Mouse (Mus musculus): ENCODE measurements at regions not wholly inside any gene's neighbourhood (a gene's known extent, or its start where the extent isn't known, plus 50 kb on each side); places are given as distances from the start of the nearest gene placed in this dataset.
"Not testable (repeated sequence)": the region's sequence is repeated elsewhere in the genome, so short reads cannot be mapped to it uniquely, and the experiment has no call there.

- ChIA-PET POLR2A (no interaction called here), CTCF (interaction anchor here (1.6 kb wide), 1 partner anchor 11 kb away, joined by 3 read pairs; no protein-coding TSS in a partner anchor)
- no peak for DNase-seq (ENCODE audit: low read depth, low spot score)
- no peak for ATAC-seq
- peaks cover 37% of the 10 kb centered on the region for H3K27me3 ChIP-seq
- in situ Hi-C loops (cut with MboI; ENCODE audit: low pct_unique_long_range_greater_than_20kb): no loop called here
- no peak for TF ChIP-seq CTCF (IDR thresholded peaks at IDR 0.05)
Observed at GRCm38 (mm10) chr6:16765354-16765753, 132.9 kb downstream of the Tfec start.

- no peak for DNase-seq (ENCODE audit: low read depth, low spot score)
- in situ Hi-C loops (cut with MboI; ENCODE audit: low pct_unique_long_range_greater_than_20kb): no loop called here
- no peak for TF ChIP-seq CTCF (IDR thresholded peaks at IDR 0.05)
- ATAC-seq: no peak
- POLR2A ChIA-PET: no interaction called here
- H3K27me3 ChIP-seq: peaks cover 38% of the 10 kb centered on the region
- CTCF ChIA-PET: no interaction called here
Observed at GRCm38 (mm10) chr6:16764707-16765106, 133.5 kb downstream of the Tfec start.

- DNase-seq (ENCODE audit: low read depth, low spot score); ATAC-seq; in situ Hi-C loops (cut with MboI; ENCODE audit: low pct_unique_long_range_greater_than_20kb); POLR2A ChIA-PET; CTCF ChIA-PET: not testable (repeated sequence)
- H3K27me3 ChIP-seq: peaks cover 23% of the 10 kb centered on the region
Observed at GRCm38 (mm10) chr6:16755044-16755443, 143.2 kb downstream of the Tfec start.

GRCm38 (mm10) chr6:16733184-16733583 lies 165.1 kb downstream of the Tfec start:
- in situ Hi-C loops (cut with MboI; ENCODE audit: low pct_unique_long_range_greater_than_20kb): no loop called here
- ATAC-seq (no peak), DNase-seq (ENCODE audit: low read depth, low spot score) (no peak)
- ChIA-PET CTCF (interaction anchor here (1.0 kb wide), 1 partner anchor 52 kb away, joined by 3 read pairs; no protein-coding TSS in a partner anchor), POLR2A (no interaction called here)
- no peak for TF ChIP-seq CTCF (IDR thresholded peaks at IDR 0.05)
- H3K27me3 ChIP-seq: peaks cover 16% of the 10 kb centered on the region

GRCm38 (mm10) chr6:16732095-16732494 lies 166.1 kb downstream of the Tfec start:
- no peak for TF ChIP-seq CTCF (IDR thresholded peaks at IDR 0.05)

GRCm38 (mm10) chr6:16727256-16727890 lies 170.9 kb downstream of the Tfec start:
- in situ Hi-C loops (cut with MboI; ENCODE audit: low pct_unique_long_range_greater_than_20kb): no loop called here
- TF ChIP-seq CTCF (IDR thresholded peaks at IDR 0.05): no peak
- ChIA-PET CTCF (no interaction called here), POLR2A (interaction anchor here (0.7 kb wide), 1 partner anchor 9 kb away, joined by 7 read pairs; no protein-coding TSS in a partner anchor)
- DNase-seq (ENCODE audit: low read depth, low spot score) (no peak), ATAC-seq (no peak)
- H3K27me3 ChIP-seq: peaks cover 42% of the 10 kb centered on the region

More at GRCm38 (mm10) chr6:16732095-16732494, 166.1 kb downstream of the Tfec start:
- CTCF ChIA-PET: interaction anchor here (1.0 kb wide), 1 partner anchor 68 kb away, joined by 3 read pairs; no protein-coding TSS in a partner anchor
- ATAC-seq (no peak), DNase-seq (ENCODE audit: low read depth, low spot score) (no peak)
- in situ Hi-C loops (cut with MboI; ENCODE audit: low pct_unique_long_range_greater_than_20kb): no loop called here
- POLR2A ChIA-PET: no interaction called here
- H3K27me3 ChIP-seq: peaks cover 13% of the 10 kb centered on the region

- peaks cover 47% of the 10 kb centered on the region for H3K27me3 ChIP-seq
- ChIA-PET POLR2A (no interaction called here), CTCF (no interaction called here)
- DNase-seq (ENCODE audit: low read depth, low spot score) (no peak), ATAC-seq (no peak)
- in situ Hi-C loops (cut with MboI; ENCODE audit: low pct_unique_long_range_greater_than_20kb): no loop called here
- TF ChIP-seq CTCF (IDR thresholded peaks at IDR 0.05): no peak
Observed at GRCm38 (mm10) chr6:16725256-16725655, 173.0 kb downstream of the Tfec start.

GRCm38 (mm10) chr6:16704496-16704895 lies 193.7 kb downstream of the Tfec start:
- ATAC-seq: no peak

GRCm38 (mm10) chr6:16703412-16703746 lies 194.9 kb downstream of the Tfec start:
- POLR2A ChIA-PET: no interaction called here
- CTCF ChIA-PET: no interaction called here
- in situ Hi-C loops (cut with MboI; ENCODE audit: low pct_unique_long_range_greater_than_20kb): no loop called here
- H3K27me3 ChIP-seq: peaks cover 14% of the 10 kb centered on the region
- DNase-seq (ENCODE audit: low read depth, low spot score) (no peak), ATAC-seq (no peak)
- no peak for TF ChIP-seq CTCF (IDR thresholded peaks at IDR 0.05)

More at GRCm38 (mm10) chr6:16704496-16704895, 193.7 kb downstream of the Tfec start:
- DNase-seq (ENCODE audit: low read depth, low spot score): no peak
- in situ Hi-C loops (cut with MboI; ENCODE audit: low pct_unique_long_range_greater_than_20kb): no loop called here
- TF ChIP-seq CTCF (IDR thresholded peaks at IDR 0.05): no peak
- POLR2A ChIA-PET: no interaction called here
- H3K27me3 ChIP-seq: peaks cover 5% of the 10 kb centered on the region
- CTCF ChIA-PET: no interaction called here

- CTCF ChIA-PET: no interaction called here
- in situ Hi-C loops (cut with MboI; ENCODE audit: low pct_unique_long_range_greater_than_20kb): no loop called here
- POLR2A ChIA-PET: no interaction called here
- TF ChIP-seq CTCF (IDR thresholded peaks at IDR 0.05): no peak
- ATAC-seq: no peak
- no peak for DNase-seq (ENCODE audit: low read depth, low spot score)
- H3K27me3 ChIP-seq: peaks cover 15% of the 10 kb centered on the region
Observed at GRCm38 (mm10) chr6:16702706-16703411, 195.4 kb downstream of the Tfec start.

GRCm38 (mm10) chr6:16697285-16697684 lies 201.0 kb downstream of the Tfec start:
- POLR2A ChIA-PET: no interaction called here
- no peak for TF ChIP-seq CTCF (IDR thresholded peaks at IDR 0.05)
- in situ Hi-C loops (cut with MboI; ENCODE audit: low pct_unique_long_range_greater_than_20kb): no loop called here
- no peak for DNase-seq (ENCODE audit: low read depth, low spot score)
- ATAC-seq: no peak
- peaks cover 18% of the 10 kb centered on the region for H3K27me3 ChIP-seq
- CTCF ChIA-PET: no interaction called here
